Mouse (Mus musculus): ENCODE measurements at regions not wholly inside any gene's neighbourhood (a gene's known extent, or its start where the extent isn't known, plus 50 kb on each side); places are given as distances from the start of the nearest gene placed in this dataset.

GRCm38 (mm10) chr7:73303818-73304217 lies 71.5 kb upstream of the Rgma start:
- TF ChIP-seq CTCF (IDR thresholded peaks at IDR 0.05; ENCODE audit: low read depth) (no peak), EP300 (optimal IDR thresholded peaks at IDR 0.05) (no peak)
